Mouse (Mus musculus) bone marrow macrophage, adult 2 months (primary cell): ENCODE results near the gene Klhl33.
"Not testable (repeated sequence)": the region's sequence is repeated elsewhere in the genome, so short reads cannot be mapped to it uniquely, and the experiment has no call there.

Experiments used
- CTCF ChIP-seq: IDR thresholded peaks from 2 replicates; pipeline ENCODE4 v1.5.1; 2012; ENCODE audit warnings: low read depth, mild to moderate bottlenecking, low read length, moderate library complexity
- POLR2A ChIP-seq: IDR thresholded peaks from 2 replicates; pipeline ENCODE4 v1.6.1; 2012; ENCODE audit warnings: mild to moderate bottlenecking, low read depth, low read length, borderline replicate concordance

- TF ChIP-seq CTCF, POLR2A: not testable (repeated sequence)
Measured at GRCm38 (mm10) chr14:50897992-50898391, 685 bp upstream of the Klhl33 start.
